Mouse (Mus musculus): ENCODE results near the gene Krtap17-1. TPM values are rescaled to one million over a fixed set of nuclear protein-coding genes. Genes with fewer than 3 reads are reported as not detected.

Gene Krtap17-1
- total RNA-seq, 2 experiments from 2014 or later: not detected

GRCm38 (mm10) chr11:99964213-99964612 lies 29.6 kb downstream of the Krtap17-1 start:
- no peak for DNase-seq

DNA sequence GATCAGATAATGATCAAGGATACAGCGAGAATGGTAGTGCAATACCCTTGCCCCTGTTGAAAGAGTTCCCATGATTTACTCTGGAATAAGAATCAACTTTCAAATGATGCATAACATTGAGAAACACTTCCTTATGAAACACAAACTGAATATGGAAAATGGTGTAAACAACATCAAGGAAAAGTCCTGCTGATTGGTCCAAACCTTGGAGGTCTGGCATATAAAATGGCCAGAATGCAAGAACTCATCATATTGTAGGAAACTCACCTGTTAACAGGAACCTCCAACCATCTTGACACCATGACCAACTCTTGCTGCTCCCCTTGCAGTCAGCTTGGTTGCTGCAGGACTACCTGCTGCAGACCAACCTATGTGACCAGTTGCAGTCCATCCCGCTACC lies 45.6 kb downstream of the Krtap17-1 start, which contains the start of gene Krtap9-5:
Krtap9-5 (plus strand) TSS at position 301 of the 400 bp plus-strand sequence.
- no peak for DNase-seq

Other genes starting within 250 kb of the Krtap17-1 start
- gene Gm11595, start 221.1 kb downstream of the Krtap17-1 start, total RNA-seq (2021): not detected
- gene Krtap4-8, start 213.3 kb downstream of the Krtap17-1 start, total RNA-seq (2021): not detected
- gene Krtap4-9, start 208.8 kb downstream of the Krtap17-1 start, total RNA-seq (2021): not detected
- gene Gm11596, start 200.5 kb downstream of the Krtap17-1 start, total RNA-seq (2021): not detected
- gene Gm11569, start 195.1 kb downstream of the Krtap17-1 start, total RNA-seq (2021): not detected
- not detected for gene Gm11554, start 189.5 kb downstream of the Krtap17-1 start, total RNA-seq (2021)
- not detected for gene Krtap4-13, start 184.1 kb downstream of the Krtap17-1 start, total RNA-seq (2021)
- gene Gm11564, start 178.3 kb downstream of the Krtap17-1 start, total RNA-seq (2021): not detected
- gene 2300003K06Rik, start 155.9 kb downstream of the Krtap17-1 start, total RNA-seq (2021): not detected
- gene Krtap4-16, start 142.4 kb downstream of the Krtap17-1 start, total RNA-seq (2021): not detected
- not detected for gene Gm11568, start 136.1 kb downstream of the Krtap17-1 start, total RNA-seq (2021)
- not detected for gene Gm11559, start 129.5 kb downstream of the Krtap17-1 start, total RNA-seq (2021)
- gene Krtap9-1, start 120.6 kb downstream of the Krtap17-1 start, total RNA-seq (2021): not detected
- gene Gm11567, start 114.8 kb downstream of the Krtap17-1 start, total RNA-seq (2021): not detected
- not detected for gene Krtap31-1, start 86.1 kb downstream of the Krtap17-1 start, total RNA-seq (2021)
- gene Gm11565, start 79.2 kb downstream of the Krtap17-1 start, total RNA-seq (2021): not detected
- not detected for gene Krtap31-2, start 57.7 kb downstream of the Krtap17-1 start, total RNA-seq (2021)
- gene Krtap9-5, start 45.5 kb downstream of the Krtap17-1 start, total RNA-seq (2021): not detected
- gene Krtap29-1, start 14.9 kb downstream of the Krtap17-1 start, total RNA-seq (2021): not detected
- gene Krtap16-1, start 7.4 kb downstream of the Krtap17-1 start, total RNA-seq (2021): not detected
- not detected for gene Krt33a, start 22.2 kb upstream of the Krtap17-1 start, total RNA-seq (2021)
- not detected for gene Krt33b, start 35.9 kb upstream of the Krtap17-1 start, total RNA-seq (2021)
- not detected for gene Krt34, start 47.6 kb upstream of the Krtap17-1 start, total RNA-seq (2021)
- not detected for gene Krt31, start 56.6 kb upstream of the Krtap17-1 start, total RNA-seq (2021)
- not detected for gene Krt32, start 94.2 kb upstream of the Krtap17-1 start, total RNA-seq (2021)
- not detected for gene Krt35, start 102.2 kb upstream of the Krtap17-1 start, total RNA-seq (2021)
- gene Krt36, start 111.6 kb upstream of the Krtap17-1 start, total RNA-seq (2021): not detected
- not detected for gene Krt13, start 127.6 kb upstream of the Krtap17-1 start, total RNA-seq (2021)
- 1 to 10 TPM in 1 of 2 experiments, not detected in 1; 1.4 TPM for gene Krt15, start 141.9 kb upstream of the Krtap17-1 start, total RNA-seq (2021)
- 1 to 10 TPM; 4.0 to 9.1 TPM for gene Krt19, start 154.7 kb upstream of the Krtap17-1 start, total RNA-seq (2021)
- not detected for gene Krt9, start 199.3 kb upstream of the Krtap17-1 start, total RNA-seq (2021)
- not detected for gene Krt14, start 213.6 kb upstream of the Krtap17-1 start, total RNA-seq (2021)